Mouse (Mus musculus) lung, embryonic 14.5 days (tissue): ENCODE measurements at regions not wholly inside any gene's neighbourhood (a gene's known extent, or its start where the extent isn't known, plus 50 kb on each side); places are given as distances from the start of the nearest gene placed in this dataset.

Experiments
- ATAC-seq: fragments of 200-750 bp; cut with Nextera tagmentation; 2 replicates; pipeline ENCODE4 v1.8.0; 2017; ENCODE audit warnings: mild to moderate bottlenecking, moderate TSS enrichment, moderate library complexity; ENCODE audit not compliant: insufficient read depth
- DNase-seq: peaks from one replicate; pipeline ENCODE4 v3.0.0-alpha.2; 2015
- H3K27ac ChIP-seq: fragments of 300-500 bp; sonication (generic); 2 replicates; pipeline ENCODE4 v1.5.1; 2014; ENCODE audit warnings: low read depth, mild to moderate bottlenecking, moderate library complexity
- H3K27me3 ChIP-seq: fragments of 300-500 bp; sonication (generic); 2 replicates; pipeline ENCODE4 v1.6.1; 2014; ENCODE audit warnings: low read length, control low read depth; ENCODE audit not compliant: insufficient read depth
- H3K36me3 ChIP-seq: fragments of 300-500 bp; sonication (generic); 2 replicates; pipeline ENCODE4 v1.6.1; 2014; ENCODE audit warnings: control low read depth; ENCODE audit not compliant: insufficient read depth
- H3K4me1 ChIP-seq: fragments of 300-500 bp; sonication (generic); 2 replicates; pipeline ENCODE4 v1.6.1; 2014; ENCODE audit warnings: antibody characterized with exemption, control low read depth; ENCODE audit not compliant: insufficient read depth
- H3K4me2 ChIP-seq: fragments of 300-500 bp; sonication (generic); 2 replicates; pipeline ENCODE4 v1.6.1; 2014; ENCODE audit warnings: mild to moderate bottlenecking
- H3K4me3 ChIP-seq: fragments of 300-500 bp; sonication (generic); 2 replicates; pipeline ENCODE4 v1.5.1; 2014; ENCODE audit warnings: low read depth, low read length
- H3K9ac ChIP-seq: fragments of 300-500 bp; sonication (generic); 2 replicates; pipeline ENCODE4 v1.6.1; 2014
- H3K9me3 ChIP-seq: fragments of 300-500 bp; sonication (generic); 2 replicates; pipeline ENCODE4 v1.6.1; 2016; ENCODE audit warnings: low read depth, low read length, control low read depth
- CTCF ChIP-seq: IDR thresholded peaks from 2 replicates; pipeline ENCODE4 v1.5.1; 2016; ENCODE audit warnings: antibody characterized with exemption, low read depth
- WGBS: fragments of 180-500 bp; shearing (Covaris S2); extraction: QIAGEN DNeasy Blood & Tissue Kit; methylation state at CpG from one replicate; pipeline ENCODE4 v1.1.7; 2014; 5-methylcytosine and 5-hydroxymethylcytosine counted together

DNA sequence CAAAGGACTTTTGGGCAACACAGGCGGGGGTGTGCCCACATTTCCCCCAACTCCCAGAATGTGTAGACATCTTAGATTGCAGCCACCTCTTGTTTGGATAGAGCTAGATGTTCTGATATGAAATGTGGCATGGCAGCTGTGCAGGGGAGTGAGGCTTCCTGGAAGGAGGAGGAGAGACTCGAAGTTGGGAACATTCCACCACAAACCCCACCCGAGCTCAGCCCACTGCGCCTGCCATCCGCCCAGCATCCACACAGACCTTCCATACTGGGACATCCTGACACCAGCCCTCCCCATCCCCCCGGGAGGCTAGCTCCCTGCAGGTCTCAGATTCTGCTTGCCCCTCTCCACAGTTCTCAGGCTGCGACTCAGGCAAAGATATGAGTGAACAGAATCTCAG lies 329.9 kb downstream of the Ptpru start:
- ATAC-seq (no peak), DNase-seq (no peak)
- no peak for TF ChIP-seq CTCF
- H3K4me1 ChIP-seq, result no peaks in the 10 kb centered on the region
- no peaks in the 10 kb centered on the region for H3K27me3 ChIP-seq
- H3K9me3 ChIP-seq, result no peaks in the 10 kb centered on the region
- H3K27ac ChIP-seq, result no peak overlapping the region
- H3K4me2 ChIP-seq, result no peak overlapping the region
- H3K9ac ChIP-seq, result no peak overlapping the region
- WGBS, result 55% methylated on average over 7 of the region's 7 CpGs
- no peaks in the 10 kb centered on the region for H3K36me3 ChIP-seq
- H3K4me3 ChIP-seq, result no peak overlapping the region

- H3K4me3 ChIP-seq, result no peak overlapping the region
- 59% methylated on average over 3 of the region's 3 CpGs for WGBS
- no peak for TF ChIP-seq CTCF
- H3K27ac ChIP-seq, result no peak overlapping the region
- ATAC-seq, result no peak
- H3K9ac ChIP-seq, result no peak overlapping the region
- no peaks in the 10 kb centered on the region for H3K4me1 ChIP-seq
- no peaks in the 10 kb centered on the region for H3K9me3 ChIP-seq
- H3K27me3 ChIP-seq, result no peaks in the 10 kb centered on the region
- H3K36me3 ChIP-seq, result no peaks in the 10 kb centered on the region
- H3K4me2 ChIP-seq, result no peak overlapping the region
- DNase-seq, result no peak
These were observed 326.5 kb downstream of the Ptpru start for GRCm38 (mm10) chr4:131511586-131511985.

DNA sequence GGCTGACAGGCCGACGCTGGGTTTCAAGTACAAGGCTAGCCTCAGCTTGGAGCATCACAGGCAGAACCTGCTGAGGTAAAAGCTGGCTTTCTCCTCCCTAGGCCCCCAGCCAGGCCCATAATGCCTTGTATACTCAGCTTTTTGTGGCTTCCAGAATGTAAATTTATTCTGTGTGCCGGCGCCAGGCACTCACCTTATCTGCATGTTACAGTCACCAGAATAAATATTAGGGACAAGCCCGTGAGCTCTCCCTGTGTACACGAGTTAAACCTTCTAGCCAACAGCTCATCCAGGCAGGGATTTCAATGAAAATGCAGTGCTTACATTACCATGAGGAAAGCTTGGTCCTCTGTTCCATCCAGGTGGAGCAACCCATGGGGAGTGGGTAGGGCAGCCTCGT lies 325.3 kb downstream of the Ptpru start:
- Histone ChIP-seq H3K36me3 (no peaks in the 10 kb centered on the region), H3K9me3 (no peaks in the 10 kb centered on the region), H3K9ac (no peak overlapping the region), H3K27me3 (no peaks in the 10 kb centered on the region), H3K4me3 (no peak overlapping the region), H3K27ac (no peak overlapping the region), H3K4me2 (no peak overlapping the region), H3K4me1 (no peaks in the 10 kb centered on the region)
- no peak for ATAC-seq
- 28% methylated on average over 7 of the region's 7 CpGs for WGBS
- no peak for TF ChIP-seq CTCF
- DNase-seq, result peak; percentile 8

DNA sequence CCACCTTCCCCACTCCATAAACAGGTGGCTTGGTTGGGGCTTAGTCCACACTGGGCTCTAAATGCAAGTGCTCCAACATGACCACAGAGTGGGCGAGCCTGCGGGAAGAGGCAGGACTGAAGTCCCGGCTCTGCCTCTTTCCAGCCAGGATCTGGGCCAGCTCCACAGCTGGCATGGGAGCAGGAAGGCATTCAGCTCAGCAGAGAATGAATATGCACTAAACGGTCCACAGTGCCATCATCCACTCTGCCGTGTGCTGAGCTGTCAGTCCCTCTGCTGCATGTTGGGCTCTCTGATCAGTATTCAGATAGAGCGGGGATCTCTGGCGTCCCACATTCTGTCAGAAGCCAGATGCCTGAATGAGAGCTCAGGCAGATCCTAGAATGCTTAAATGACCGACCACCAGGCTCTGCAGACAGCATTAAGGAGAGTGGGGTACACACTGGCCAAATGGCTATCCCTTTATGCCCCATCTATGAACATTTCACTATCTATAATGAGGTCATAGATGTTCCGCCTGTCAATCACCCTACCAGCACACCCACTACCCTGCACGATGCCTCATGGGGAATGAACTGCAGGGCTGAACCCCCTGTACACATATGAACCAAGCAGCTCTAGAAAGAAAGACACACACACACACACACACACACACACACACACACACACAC lies 317.3 kb downstream of the Ptpru start:
- no peak for TF ChIP-seq CTCF
- ATAC-seq, result no peak
- Histone ChIP-seq H3K36me3 (no peaks in the 10 kb centered on the region), H3K4me2 (no peak overlapping the region), H3K27me3 (no peaks in the 10 kb centered on the region), H3K9me3 (no peaks in the 10 kb centered on the region), H3K4me1 (no peaks in the 10 kb centered on the region), H3K9ac (no peak overlapping the region), H3K4me3 (no peak overlapping the region), H3K27ac (no peak overlapping the region)
- WGBS, result 79% methylated on average over 10 of the region's 10 CpGs
- no peak for DNase-seq

DNA sequence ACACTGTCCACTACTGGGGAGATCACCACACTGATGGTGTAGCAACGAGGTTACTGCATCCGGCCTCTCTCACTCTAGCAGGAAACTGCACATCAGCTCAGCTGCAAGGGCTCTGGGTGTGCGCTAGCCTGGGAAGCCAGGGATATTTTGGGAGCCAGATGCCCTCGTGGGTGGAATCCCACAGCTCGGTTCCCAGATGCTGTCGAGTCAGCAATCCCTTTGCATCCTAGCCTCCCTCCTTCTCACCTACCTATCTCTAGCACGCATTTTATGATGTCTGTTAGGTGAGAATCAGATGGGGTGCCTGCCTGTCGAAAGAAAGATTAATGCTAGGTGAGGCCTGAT lies 316.8 kb downstream of the Ptpru start:
- no peak for ATAC-seq
- no peak overlapping the region for H3K9ac ChIP-seq
- H3K9me3 ChIP-seq, result no peaks in the 10 kb centered on the region
- no peaks in the 10 kb centered on the region for H3K36me3 ChIP-seq
- H3K4me3 ChIP-seq, result no peak overlapping the region
- WGBS, result 59% methylated on average over 8 of the region's 8 CpGs
- DNase-seq, result no peak
- H3K4me2 ChIP-seq, result no peak overlapping the region
- TF ChIP-seq CTCF, result no peak
- no peak overlapping the region for H3K27ac ChIP-seq
- no peaks in the 10 kb centered on the region for H3K27me3 ChIP-seq
- no peaks in the 10 kb centered on the region for H3K4me1 ChIP-seq

GRCm38 (mm10) chr4:131525236-131525635 lies 312.9 kb downstream of the Ptpru start:
- Histone ChIP-seq H3K4me2 (no peak overlapping the region), H3K4me3 (no peak overlapping the region), H3K9ac (no peak overlapping the region), H3K4me1 (no peaks in the 10 kb centered on the region), H3K9me3 (no peaks in the 10 kb centered on the region), H3K27ac (no peak overlapping the region), H3K36me3 (no peaks in the 10 kb centered on the region), H3K27me3 (no peaks in the 10 kb centered on the region)
- ATAC-seq (no peak), DNase-seq (no peak)
- no peak for TF ChIP-seq CTCF
- 80% methylated on average over 3 of the region's 3 CpGs for WGBS

GRCm38 (mm10) chr4:131530491-131530890 lies 307.6 kb downstream of the Ptpru start:
- no peaks in the 10 kb centered on the region for H3K27me3 ChIP-seq
- ATAC-seq (no peak), DNase-seq (no peak)
- H3K27ac ChIP-seq, result no peak overlapping the region
- H3K9me3 ChIP-seq, result no peaks in the 10 kb centered on the region
- no peaks in the 10 kb centered on the region for H3K4me1 ChIP-seq
- H3K9ac ChIP-seq, result no peak overlapping the region
- 68% methylated on average over 5 of the region's 5 CpGs for WGBS
- no peak for TF ChIP-seq CTCF
- no peak overlapping the region for H3K4me3 ChIP-seq
- no peak overlapping the region for H3K4me2 ChIP-seq
- no peaks in the 10 kb centered on the region for H3K36me3 ChIP-seq

- no peak overlapping the region for H3K4me2 ChIP-seq
- no peak for TF ChIP-seq CTCF
- H3K9me3 ChIP-seq, result no peaks in the 10 kb centered on the region
- no peak for DNase-seq
- WGBS, result 72% methylated on average over 8 of the region's 8 CpGs
- no peaks in the 10 kb centered on the region for H3K27me3 ChIP-seq
- H3K4me3 ChIP-seq, result no peak overlapping the region
- no peak for ATAC-seq
- H3K27ac ChIP-seq, result no peak overlapping the region
- no peaks in the 10 kb centered on the region for H3K36me3 ChIP-seq
- H3K9ac ChIP-seq, result no peak overlapping the region
- no peaks in the 10 kb centered on the region for H3K4me1 ChIP-seq
These were observed 307.1 kb downstream of the Ptpru start for GRCm38 (mm10) chr4:131531003-131531402.
